Mouse (Mus musculus): ENCODE measurements around the gene Cbr3.
"Not testable (repeated sequence)": the region's sequence is repeated elsewhere in the genome, so short reads cannot be mapped to it uniquely, and the experiment has no call there.

The Cbr3 gene

GRCm38 (mm10) chr16:93682689-93683507, at the start of gene Cbr3:
Gene Cbr3, plus strand, starts transcription at chr16:93683215.
- DNase-seq (ENCODE audit: low spot score), result peak; percentile 58

- DNase-seq (ENCODE audit: low spot score), result no peak
Observed at GRCm38 (mm10) chr16:93644006-93644405, 39.0 kb upstream of the Cbr3 start.

GRCm38 (mm10) chr16:93648441-93649183, 34.4 kb upstream of the Cbr3 start:
- no peak for DNase-seq (ENCODE audit: low spot score)

- no peak for DNase-seq (ENCODE audit: low spot score)
Observed at GRCm38 (mm10) chr16:93667976-93668375, 15.0 kb upstream of the Cbr3 start.

GRCm38 (mm10) chr16:93669521-93669920, 13.5 kb upstream of the Cbr3 start:
- no peak for DNase-seq (ENCODE audit: low spot score)

GRCm38 (mm10) chr16:93670466-93670865, 12.5 kb upstream of the Cbr3 start:
- not testable (repeated sequence) for DNase-seq (ENCODE audit: low spot score)

- no peak for DNase-seq (ENCODE audit: low spot score)
Observed at GRCm38 (mm10) chr16:93671064-93671463, 12.0 kb upstream of the Cbr3 start.

GRCm38 (mm10) chr16:93676376-93676775, 6.6 kb upstream of the Cbr3 start:
- DNase-seq (ENCODE audit: low spot score), result no peak

- DNase-seq (ENCODE audit: low spot score), result no peak
Observed at GRCm38 (mm10) chr16:93678206-93678605, 4.8 kb upstream of the Cbr3 start.

- DNase-seq (ENCODE audit: low spot score), result no peak
Observed at GRCm38 (mm10) chr16:93679165-93679564, 3.9 kb upstream of the Cbr3 start.

GRCm38 (mm10) chr16:93682156-93682688, 793 bp upstream of the Cbr3 start:
- no peak for DNase-seq (ENCODE audit: low spot score)

GRCm38 (mm10) chr16:93683508-93684236, 657 bp downstream of the Cbr3 start:
- DNase-seq (ENCODE audit: low spot score), result no peak

GRCm38 (mm10) chr16:93684441-93684840, 1.4 kb downstream of the Cbr3 start:
- no peak for DNase-seq (ENCODE audit: low spot score)

- DNase-seq (ENCODE audit: low spot score), result not testable (repeated sequence)
Observed at GRCm38 (mm10) chr16:93685783-93686182, 2.8 kb downstream of the Cbr3 start.

- no peak for DNase-seq (ENCODE audit: low spot score)
Observed at GRCm38 (mm10) chr16:93686421-93686820, 3.4 kb downstream of the Cbr3 start.

GRCm38 (mm10) chr16:93686945-93687344, 3.9 kb downstream of the Cbr3 start:
- DNase-seq (ENCODE audit: low spot score), result no peak

- DNase-seq (ENCODE audit: low spot score), result no peak
Observed at GRCm38 (mm10) chr16:93691206-93691841, 8.3 kb downstream of the Cbr3 start.

- no peak for DNase-seq (ENCODE audit: low spot score)
Observed at GRCm38 (mm10) chr16:93692744-93693143, 9.7 kb downstream of the Cbr3 start.

GRCm38 (mm10) chr16:93707116-93707515, 24.1 kb downstream of the Cbr3 start:
- no peak for DNase-seq (ENCODE audit: low spot score)

- no peak for DNase-seq (ENCODE audit: low spot score)
Observed at GRCm38 (mm10) chr16:93709217-93709616, 26.2 kb downstream of the Cbr3 start.

- DNase-seq (ENCODE audit: low spot score), result peak; percentile 60
Observed at GRCm38 (mm10) chr16:93710924-93711323, 27.9 kb downstream of the Cbr3 start.

Data from ovary, postnatal 14 days (tissue).